8 mouse cellular contexts compared by ENCODE assay signal in the genomic region with DNA sequence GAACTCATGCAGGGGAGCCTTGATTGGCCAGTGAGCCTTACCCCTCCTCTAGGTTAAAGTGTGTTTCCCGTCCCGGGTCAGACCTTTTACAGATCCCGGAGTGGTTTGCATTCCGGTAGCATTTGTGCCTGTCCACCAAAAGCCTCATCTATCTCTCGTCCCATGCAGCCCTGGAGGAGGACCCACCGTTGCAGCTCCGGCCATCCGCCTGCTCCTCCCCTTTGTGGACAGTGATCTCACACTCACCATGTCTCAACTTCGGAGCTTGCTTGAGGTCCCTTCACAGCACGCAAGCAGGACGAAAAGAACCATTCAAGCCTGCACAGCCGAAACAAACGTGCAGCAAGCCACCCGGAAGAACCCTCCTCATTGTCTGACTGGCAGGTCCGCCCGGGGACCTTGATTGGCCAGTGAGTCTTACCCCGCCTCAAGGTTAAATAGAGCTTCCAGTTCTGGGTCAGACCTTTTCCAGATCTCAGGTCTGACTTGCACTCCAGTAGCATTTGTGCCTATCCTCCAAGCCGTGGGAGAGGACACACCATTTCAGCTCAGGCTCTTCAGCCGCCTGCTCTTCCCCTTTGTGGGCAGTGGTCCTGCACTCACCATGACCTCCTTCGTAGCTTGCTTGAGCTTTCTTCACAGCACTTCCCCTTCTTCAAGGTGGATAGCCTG.
DNase-seq lines count a peak whose midpoint lies in the region; ATAC-seq lines count a peak whose summit lies in the region.

No protein-coding gene starts in this region.

- intact Hi-C loops in gastrocnemius, postnatal 14 days (cut with DNase I; ENCODE audit: low total_unique reads): no loop called here
- intact Hi-C loops in left cerebral cortex, postnatal 10 days (cut with DNase I): no loop called here

- ATAC-seq in inflammation-experienced regulatory T-cells, adult 6 months: peak; percentile 91
- ATAC-seq in megakaryocyte-erythroid progenitor cell, adult 5-6 weeks (replicated peaks; ENCODE audit: low FRiP score, low TSS enrichment, poor library complexity, severe bottlenecking): peak; percentile 93

- DNase-seq in adrenal gland, adult (ENCODE audit: inconsistent age in 2 of 2, low spot score in 1 of 2): peak; percentile 88 to 95
- peak; percentile 90 for DNase-seq in embryo, embryonic 10.5 days (ENCODE audit: low spot score)
- DNase-seq in gastrocnemius, postnatal 14 days: peak; percentile 78
- DNase-seq in left cerebral cortex, postnatal 10 days (ENCODE audit: extremely low spot score in 1 of 2, low spot score in 2 of 2): peak; percentile 82 to 85
- peak; percentile 84 for DNase-seq in right cerebral cortex, postnatal 25 days
- peak; percentile 69 to 76 for DNase-seq in urinary bladder, postnatal 4 days (ENCODE audit: low spot score in 2 of 2)

Comparison
In these comparisons a context has a peak if more than half of its experiments do, and no peak if none do; other contexts are left out.
1. Peak in every context shown above with its lines: DNase-seq and ATAC-seq.